Mouse (Mus musculus) forebrain, embryonic 12.5 days (tissue): ENCODE data around the gene Rtl8b. TPM values are rescaled to one million over a fixed set of nuclear protein-coding genes. Genes with fewer than 3 reads are reported as not detected.
"Not testable (repeated sequence)": the region's sequence is repeated elsewhere in the genome, so short reads cannot be mapped to it uniquely, and the experiment has no call there.

Source experiments
- ATAC-seq: fragments of 200-750 bp; cut with Nextera tagmentation; 2 replicates; pipeline ENCODE4 v1.8.0; 2017; ENCODE audit warnings: moderate TSS enrichment; ENCODE audit not compliant: low FRiP score
- H3K27ac ChIP-seq: fragments of 300-500 bp; sonication (generic); 2 replicates; pipeline ENCODE4 v1.5.1; 2016; ENCODE audit warnings: mild to moderate bottlenecking
- H3K27me3 ChIP-seq: fragments of 300-500 bp; sonication (generic); 2 replicates; pipeline ENCODE4 v1.6.1; 2016; ENCODE audit warnings: mild to moderate bottlenecking
- H3K36me3 ChIP-seq: fragments of 300-500 bp; sonication (generic); replicated peaks from 2 replicates; pipeline ENCODE4 v1.6.1; 2016; ENCODE audit warnings: mild to moderate bottlenecking
- H3K4me1 ChIP-seq: fragments of 300-500 bp; sonication (generic); 2 replicates; pipeline ENCODE4 v1.6.1; 2016
- H3K4me2 ChIP-seq: fragments of 300-500 bp; sonication (generic); 2 replicates; pipeline ENCODE4 v1.6.1; 2016; ENCODE audit warnings: mild to moderate bottlenecking, moderate library complexity
- H3K4me3 ChIP-seq: fragments of 300-500 bp; sonication (generic); replicated peaks from 2 replicates; pipeline ENCODE4 v1.5.1; 2016; ENCODE audit warnings: mild to moderate bottlenecking
- H3K9ac ChIP-seq: fragments of 300-500 bp; sonication (generic); 2 replicates; pipeline ENCODE4 v1.6.1; 2016; ENCODE audit warnings: mild to moderate bottlenecking
- H3K9me3 ChIP-seq: fragments of 300-500 bp; sonication (generic); 2 replicates; pipeline ENCODE4 v1.6.1; 2016
- WGBS: fragments of 180-500 bp; shearing (Covaris S2); methylation state at CpG from one replicate; pipeline ENCODE4 v1.1.7; 2016; 5-methylcytosine and 5-hydroxymethylcytosine counted together
- polyA plus RNA-seq: library from polyadenylated mRNA; unstranded; fragments of >200 nt; fragmentation: Nextera tagmentation; extraction: Ambion mirVana; gene quantifications from 2 replicates; pipeline ENCODE4 v1.2.1, GENCODE M21; 2016

Rtl8b gene
- polyA plus RNA-seq, result 71.9 and 74.0 TPM in 2 replicates

GRCm38 (mm10) chrX:53670294-53670693 is at the start of gene Rtl8b:
Gene Rtl8b (minus strand): TSS chrX:53670408.
- Histone ChIP-seq H3K9me3 (no peaks in the 10 kb centered on the region), H3K4me1 (no peaks in the 10 kb centered on the region), H3K27ac (0 out of 2 replicates have a peak within 1 kb of the TSS, but pooled peaks have one; percentile 53), H3K36me3 (no peaks in the 10 kb centered on the region), H3K4me3 (peak within 1 kb of the TSS; percentile 23), H3K4me2 (peak within 1 kb of the TSS; percentile 36), H3K9ac (no peak within 1 kb of the TSS), H3K27me3 (no peaks in the 10 kb centered on the region)
- WGBS, result 15% methylated on average over 14 of the region's 15 CpGs
- peak; percentile 93 for ATAC-seq

- Histone ChIP-seq H3K27me3 (no peaks in the 10 kb centered on the region), H3K4me2 (peak overlapping the region; percentile 53), H3K4me1 (peaks cover 2% of the 10 kb centered on the region; the same call in 1 of the 2 replicates), H3K9ac (0 out of 2 replicates have a peak overlapping the region, but pooled peaks have one; percentile 38), H3K27ac (no peak overlapping the region), H3K36me3 (no peaks in the 10 kb centered on the region), H3K4me3 (peak overlapping the region; percentile 33), H3K9me3 (no peaks in the 10 kb centered on the region)
- ATAC-seq, result peak; percentile 71; the same call in 1 of the 2 replicates
- WGBS, result 14% methylated on average over 49 of the region's 49 CpGs
Measured at GRCm38 (mm10) chrX:53716323-53717182, 46.3 kb upstream of the Rtl8b start.

GRCm38 (mm10) chrX:53715942-53716322 is 45.7 kb upstream of the Rtl8b start:
- Histone ChIP-seq H3K4me2 (peak overlapping the region; percentile 53), H3K4me1 (peaks cover 2% of the 10 kb centered on the region; the same call in 1 of the 2 replicates), H3K27me3 (no peaks in the 10 kb centered on the region), H3K4me3 (peak overlapping the region; percentile 33), H3K9me3 (no peaks in the 10 kb centered on the region), H3K9ac (no peak overlapping the region), H3K36me3 (no peaks in the 10 kb centered on the region), H3K27ac (no peak overlapping the region)
- WGBS, result 41% methylated on average over 2 of the region's 2 CpGs
- ATAC-seq, result peak; percentile 64; the same call in 1 of the 2 replicates

GRCm38 (mm10) chrX:53702673-53703072 is 32.5 kb upstream of the Rtl8b start:
- no peak for ATAC-seq
- H3K4me1 ChIP-seq, result no peaks in the 10 kb centered on the region
- 67% methylated on average over 3 of the region's 3 CpGs for WGBS

GRCm38 (mm10) chrX:53699225-53699624 is 29.0 kb upstream of the Rtl8b start:
- Histone ChIP-seq H3K27me3 (no peaks in the 10 kb centered on the region), H3K4me3 (no peak overlapping the region), H3K9me3 (no peaks in the 10 kb centered on the region), H3K9ac (no peak overlapping the region), H3K4me2 (no peak overlapping the region), H3K4me1 (no peaks in the 10 kb centered on the region), H3K36me3 (no peaks in the 10 kb centered on the region), H3K27ac (no peak overlapping the region)
- 100% methylated on average over 2 of the region's 2 CpGs for WGBS
- ATAC-seq, result no peak

More at GRCm38 (mm10) chrX:53702673-53703072, 32.5 kb upstream of the Rtl8b start:
- Histone ChIP-seq H3K4me3 (no peak overlapping the region), H3K27ac (no peak overlapping the region), H3K36me3 (no peaks in the 10 kb centered on the region), H3K4me2 (no peak overlapping the region), H3K9me3 (no peaks in the 10 kb centered on the region), H3K9ac (no peak overlapping the region), H3K27me3 (no peaks in the 10 kb centered on the region)

GRCm38 (mm10) chrX:53694008-53694777 is 24.0 kb upstream of the Rtl8b start:
- 86% methylated on average over 9 of the region's 9 CpGs for WGBS
- H3K4me2 ChIP-seq, result no peak overlapping the region
- H3K9ac ChIP-seq, result no peak overlapping the region
- H3K9me3 ChIP-seq, result 0 out of 2 replicates have a peak, but pooled peaks cover 3% of the 10 kb centered on the region
- H3K27ac ChIP-seq, result no peak overlapping the region
- no peak for ATAC-seq
- H3K4me3 ChIP-seq, result no peak overlapping the region
- no peaks in the 10 kb centered on the region for H3K4me1 ChIP-seq
- H3K27me3 ChIP-seq, result no peaks in the 10 kb centered on the region
- no peaks in the 10 kb centered on the region for H3K36me3 ChIP-seq

- 70% methylated on average over 2 of the region's 2 CpGs for WGBS
- Histone ChIP-seq H3K9me3 (0 out of 2 replicates have a peak, but pooled peaks cover 3% of the 10 kb centered on the region), H3K27me3 (no peaks in the 10 kb centered on the region), H3K27ac (no peak overlapping the region), H3K36me3 (no peaks in the 10 kb centered on the region), H3K4me1 (no peaks in the 10 kb centered on the region), H3K4me2 (no peak overlapping the region), H3K4me3 (no peak overlapping the region), H3K9ac (no peak overlapping the region)
- ATAC-seq, result no peak
Measured at GRCm38 (mm10) chrX:53693141-53693540, 22.9 kb upstream of the Rtl8b start.

- 0 out of 2 replicates have a peak, but pooled peaks cover 3% of the 10 kb centered on the region for H3K9me3 ChIP-seq
- H3K27me3 ChIP-seq, result no peaks in the 10 kb centered on the region
- no peak overlapping the region for H3K4me2 ChIP-seq
- no peaks in the 10 kb centered on the region for H3K4me1 ChIP-seq
- no peaks in the 10 kb centered on the region for H3K36me3 ChIP-seq
- no peak for ATAC-seq
- H3K9ac ChIP-seq, result no peak overlapping the region
- whole genome bisulfite sequencing, result 70% methylated on average over 2 of the region's 2 CpGs
- no peak overlapping the region for H3K27ac ChIP-seq
- no peak overlapping the region for H3K4me3 ChIP-seq
Measured at GRCm38 (mm10) chrX:53692065-53692464, 21.9 kb upstream of the Rtl8b start.

- H3K9me3 ChIP-seq, ATAC-seq: not testable (repeated sequence)
Measured at GRCm38 (mm10) chrX:53684676-53685075, 14.5 kb upstream of the Rtl8b start.

GRCm38 (mm10) chrX:53682650-53683049 is 12.4 kb upstream of the Rtl8b start:
- not testable (repeated sequence) for H3K9me3 ChIP-seq, H3K9ac ChIP-seq, H3K27me3 ChIP-seq, H3K4me1 ChIP-seq, H3K4me2 ChIP-seq, H3K36me3 ChIP-seq, H3K4me3 ChIP-seq, H3K27ac ChIP-seq, ATAC-seq
- WGBS, result 53% methylated on average over 2 of the region's 3 CpGs

More at GRCm38 (mm10) chrX:53684676-53685075, 14.5 kb upstream of the Rtl8b start:
- H3K4me1 ChIP-seq, H3K4me3 ChIP-seq, H3K9ac ChIP-seq, H3K27me3 ChIP-seq, H3K27ac ChIP-seq, H3K36me3 ChIP-seq, H3K4me2 ChIP-seq: not testable (repeated sequence)
- WGBS, result 69% methylated on average over 2 of the region's 4 CpGs

GRCm38 (mm10) chrX:53676943-53677342 is 6.7 kb upstream of the Rtl8b start:
- H3K27ac ChIP-seq, ATAC-seq: not testable (repeated sequence)

GRCm38 (mm10) chrX:53670696-53671095 is 488 bp upstream of the Rtl8b start:
- WGBS, result 21% methylated on average over 4 of the region's 4 CpGs
- peak overlapping the region; percentile 31 for H3K4me2 ChIP-seq
- ATAC-seq, result peak; percentile 18; the same call in 1 of the 2 replicates
- not testable (repeated sequence) for H3K9me3 ChIP-seq, H3K36me3 ChIP-seq, H3K4me1 ChIP-seq, H3K9ac ChIP-seq, H3K27me3 ChIP-seq
- peak overlapping the region; percentile 23 for H3K4me3 ChIP-seq
- 0 out of 2 replicates have a peak overlapping the region, but pooled peaks have one; percentile 53 for H3K27ac ChIP-seq

More at GRCm38 (mm10) chrX:53676943-53677342, 6.7 kb upstream of the Rtl8b start:
- H3K4me3 ChIP-seq, H3K27me3 ChIP-seq, H3K4me1 ChIP-seq, H3K36me3 ChIP-seq, H3K9me3 ChIP-seq, H3K9ac ChIP-seq, H3K4me2 ChIP-seq: not testable (repeated sequence)
- WGBS, result 35% methylated on average over 2 of the region's 2 CpGs
